Mouse (Mus musculus) limb, embryonic 14.5 days (tissue): Measurements from ENCODE around the gene Six5. TPM values are rescaled to one million over a fixed set of nuclear protein-coding genes. Genes with fewer than 3 reads are reported as not detected.

ENCODE experiments used
- ATAC-seq: fragments of 200-750 bp; cut with Nextera tagmentation; 2 replicates; pipeline ENCODE4 v1.8.0; 2017; ENCODE audit warnings: low read depth, moderate number of reproducible peaks, moderate TSS enrichment; ENCODE audit not compliant: low FRiP score
- DNase-seq: peaks from one replicate; pipeline ENCODE4 v3.0.0-alpha.2; 2015; ENCODE audit warnings: low spot score
- H3K27ac ChIP-seq: fragments of 300-500 bp; sonication (generic); replicated peaks from 2 replicates; pipeline ENCODE4 v1.5.1; 2014; ENCODE audit warnings: low read depth, mild to moderate bottlenecking, low read length, moderate library complexity, mixed read lengths
- H3K27me3 ChIP-seq: fragments of 300-500 bp; sonication (generic); 2 replicates; pipeline ENCODE4 v1.6.1; 2014; ENCODE audit warnings: low read length, mixed read lengths; ENCODE audit not compliant: control insufficient read depth, insufficient read depth
- H3K36me3 ChIP-seq: fragments of 300-500 bp; sonication (generic); 2 replicates; pipeline ENCODE4 v1.6.1; 2014; ENCODE audit warnings: mild to moderate bottlenecking, low read length, moderate library complexity, mixed read lengths; ENCODE audit not compliant: control insufficient read depth, insufficient read depth
- H3K4me1 ChIP-seq: fragments of 300-500 bp; sonication (generic); 2 replicates; pipeline ENCODE4 v1.6.1; 2014; ENCODE audit warnings: antibody characterized with exemption, low read length, mixed read lengths; ENCODE audit not compliant: control insufficient read depth, insufficient read depth
- H3K4me2 ChIP-seq: fragments of 300-500 bp; sonication (generic); replicated peaks from 2 replicates; pipeline ENCODE4 v1.6.1; 2014; ENCODE audit warnings: low read depth, mild to moderate bottlenecking, low read length, moderate library complexity; ENCODE audit not compliant: severe bottlenecking
- H3K4me3 ChIP-seq: fragments of 300-500 bp; sonication (generic); replicated peaks from 2 replicates; pipeline ENCODE4 v1.5.1; 2014; ENCODE audit warnings: low read length
- H3K9ac ChIP-seq: fragments of 300-500 bp; sonication (generic); 2 replicates; pipeline ENCODE4 v1.6.1; 2014; ENCODE audit warnings: mild to moderate bottlenecking, low read depth, low read length, moderate library complexity; ENCODE audit not compliant: severe bottlenecking
- H3K9me3 ChIP-seq: fragments of 300-500 bp; sonication (generic); 2 replicates; pipeline ENCODE4 v1.6.1; 2016; ENCODE audit warnings: low read length; ENCODE audit not compliant: control insufficient read depth
- POLR2A ChIP-seq: fragments of 200-500 bp; IDR thresholded peaks from 2 replicates; pipeline ENCODE4 v1.8.0; 2012; ENCODE audit warnings: inconsistent platforms, mild to moderate bottlenecking, moderate library complexity, borderline replicate concordance; ENCODE audit not compliant: insufficient read depth, insufficient read length; ENCODE audit errors: extremely low read depth
- WGBS: fragments of 180-500 bp; shearing (Covaris S2); extraction: QIAGEN DNeasy Blood & Tissue Kit; methylation state at CpG from one replicate; pipeline ENCODE4 v1.1.7; 2014; 5-methylcytosine and 5-hydroxymethylcytosine counted together
- polyA plus RNA-seq, 2 experiments: library from polyadenylated mRNA; depleted of rRNA in 1 of 2; stranded (reverse) in 1 of 2; unstranded in 1 of 2; fragments of >200 nt; fragmentation: Nextera tagmentation in 1 of 2; extraction: Ambion mirVana in 1 of 2; gene quantifications; 2 replicates each; pipeline versions ENCODE4 v1.2.1 to v1.2.3; 2012 to 2014

Six5 gene
- polyA plus RNA-seq, 2 experiments = 19.1 to 103 TPM

DNA sequence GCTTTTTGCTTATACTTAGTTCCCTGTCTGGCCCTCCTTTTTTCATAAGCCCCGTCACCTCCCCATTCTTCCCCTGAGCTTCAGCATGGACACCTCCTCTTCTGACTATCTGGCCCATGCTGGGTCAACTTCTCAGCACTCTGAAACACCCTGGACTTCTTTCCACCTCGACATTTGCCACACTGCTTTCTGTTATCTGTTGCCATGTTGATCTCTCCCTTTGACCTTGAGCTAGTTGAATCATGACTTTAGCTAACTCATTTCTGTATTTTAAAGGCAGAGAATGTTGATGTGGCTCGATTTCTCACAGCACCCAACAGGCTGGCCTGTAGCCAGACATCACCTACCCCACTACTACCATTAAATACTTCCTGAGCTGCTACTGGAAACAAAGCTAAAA lies 13.0 kb downstream of the Six5 start:
- DNase-seq (no peak), ATAC-seq (no peak)
- WGBS = 55% methylated on average over 3 of the region's 3 CpGs
- Histone ChIP-seq H3K4me1 (no peaks in the 10 kb centered on the region), H3K4me3 (no peak overlapping the region), H3K9ac (no peak overlapping the region), H3K9me3 (no peaks in the 10 kb centered on the region), H3K36me3 (no peaks in the 10 kb centered on the region), H3K4me2 (no peak overlapping the region), H3K27me3 (no peaks in the 10 kb centered on the region), H3K27ac (no peak overlapping the region)
- no peak for TF ChIP-seq POLR2A

DNA sequence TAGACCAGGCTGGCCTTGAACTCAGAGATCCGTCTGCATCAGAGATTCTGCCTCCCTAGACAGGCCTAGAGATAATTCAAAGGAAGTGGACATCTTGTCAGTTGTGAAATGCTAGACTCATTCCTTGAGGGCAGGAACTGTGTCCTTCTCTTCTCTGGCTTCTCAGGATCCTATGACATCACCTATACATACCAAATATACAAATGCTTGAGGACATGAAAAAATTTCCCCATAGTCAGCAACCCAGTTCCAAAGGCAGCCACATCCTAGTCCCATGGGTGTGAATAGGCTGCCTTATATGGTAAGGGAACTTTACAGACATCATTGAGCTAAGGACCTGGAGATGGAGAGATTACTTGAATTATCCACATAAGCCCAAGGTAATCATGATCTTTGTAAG lies 15.2 kb downstream of the Six5 start:
- no peak for DNase-seq
- Histone ChIP-seq H3K27ac (no peak overlapping the region), H3K27me3 (no peaks in the 10 kb centered on the region), H3K4me1 (no peaks in the 10 kb centered on the region), H3K9ac (no peak overlapping the region), H3K4me2 (no peak overlapping the region), H3K9me3 (no peaks in the 10 kb centered on the region), H3K36me3 (no peaks in the 10 kb centered on the region), H3K4me3 (no peak overlapping the region)
- ATAC-seq = no peak
- 80% methylated on average over 1 of the region's 1 CpGs for WGBS
- TF ChIP-seq POLR2A = no peak

DNA sequence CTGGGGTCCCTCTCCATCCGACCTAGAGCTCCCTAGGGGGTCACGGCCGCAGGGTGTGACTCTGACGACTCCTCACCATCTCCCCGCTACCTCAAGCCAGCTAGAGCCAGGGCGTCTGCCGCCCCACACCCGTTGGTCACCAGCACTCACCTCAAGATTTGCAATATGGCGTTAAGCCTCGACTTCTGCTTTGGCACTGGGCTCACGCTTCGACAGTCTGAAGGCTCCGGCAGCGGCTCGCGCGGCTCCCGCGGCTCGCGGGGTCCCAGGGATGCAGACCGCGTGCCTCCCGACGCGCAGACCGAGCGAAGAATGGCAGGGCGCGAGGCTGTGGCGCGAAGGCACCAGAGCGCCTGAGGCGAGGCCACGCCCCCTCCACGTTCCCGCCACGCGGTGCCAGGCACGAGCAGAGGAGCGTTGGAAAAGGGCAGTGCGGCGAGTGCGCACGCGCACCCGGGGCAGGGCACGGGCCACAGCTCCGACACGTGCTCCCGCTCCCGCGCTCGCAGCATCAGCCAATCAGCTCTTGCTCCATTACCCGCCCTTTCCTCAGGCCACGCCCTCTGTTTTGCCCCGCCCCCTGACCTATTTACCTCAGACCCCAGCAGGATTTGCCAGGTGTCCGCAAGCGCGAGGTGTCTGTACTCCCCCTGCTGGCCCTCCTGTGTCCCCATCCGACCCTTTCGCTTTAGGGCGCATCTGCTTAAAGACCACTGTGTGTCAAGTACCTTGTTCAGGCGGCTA lies 23.8 kb downstream of the Six5 start, which contains the start of gene Gm4969:
Gene Gm4969 (minus strand): TSS at position 341 of the 744 bp plus-strand sequence.
- Histone ChIP-seq H3K36me3 (no peaks in the 10 kb centered on the region), H3K4me1 (peaks cover 12% of the 10 kb centered on the region), H3K27ac (no peak within 1 kb of the TSS), H3K4me2 (peak within 1 kb of the TSS; percentile 39), H3K27me3 (no peaks in the 10 kb centered on the region), H3K9me3 (0 out of 2 replicates have a peak, but pooled peaks cover 4% of the 10 kb centered on the region), H3K4me3 (peak within 1 kb of the TSS; percentile 26), H3K9ac (peak within 1 kb of the TSS; percentile 8; the same call in 1 of the 2 replicates)
- no peak for TF ChIP-seq POLR2A
- DNase-seq (peak; percentile 41), ATAC-seq (peak; percentile 18; the same call in 1 of the 2 replicates)
- WGBS = 24% methylated on average over 49 of the region's 64 CpGs

DNA sequence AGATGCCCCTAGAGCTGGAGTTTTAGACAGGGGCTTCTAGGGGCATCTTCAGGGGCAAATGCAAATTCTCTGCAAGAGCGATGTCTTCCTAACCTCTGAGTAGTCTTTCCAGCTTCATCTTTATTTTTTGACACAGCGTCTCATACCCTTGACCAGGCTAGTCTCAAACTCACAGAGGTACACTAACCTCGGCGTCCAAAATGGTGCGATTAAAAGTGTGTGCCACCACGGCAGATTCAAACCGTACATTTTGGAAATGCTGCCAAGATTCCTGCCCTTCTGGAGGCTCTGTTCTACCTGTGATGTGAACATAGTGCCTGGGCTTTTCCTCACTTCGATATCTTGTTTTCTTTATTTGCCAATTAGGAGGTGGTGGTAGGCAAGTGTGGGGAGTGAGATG lies 24.7 kb downstream of the Six5 start:
- peak overlapping the region; percentile 76; the same call in 1 of the 2 replicates for H3K4me3 ChIP-seq
- H3K4me2 ChIP-seq = no peak overlapping the region
- no peaks in the 10 kb centered on the region for H3K36me3 ChIP-seq
- WGBS = 94% methylated on average over 8 of the region's 8 CpGs
- H3K27ac ChIP-seq = no peak overlapping the region
- TF ChIP-seq POLR2A = no peak
- ATAC-seq (no peak; the same call in 1 of the 2 replicates), DNase-seq (no peak)
- H3K4me1 ChIP-seq = peaks cover 12% of the 10 kb centered on the region
- no peak overlapping the region for H3K9ac ChIP-seq
- H3K27me3 ChIP-seq = no peaks in the 10 kb centered on the region
- H3K9me3 ChIP-seq = 0 out of 2 replicates have a peak, but pooled peaks cover 4% of the 10 kb centered on the region

DNA sequence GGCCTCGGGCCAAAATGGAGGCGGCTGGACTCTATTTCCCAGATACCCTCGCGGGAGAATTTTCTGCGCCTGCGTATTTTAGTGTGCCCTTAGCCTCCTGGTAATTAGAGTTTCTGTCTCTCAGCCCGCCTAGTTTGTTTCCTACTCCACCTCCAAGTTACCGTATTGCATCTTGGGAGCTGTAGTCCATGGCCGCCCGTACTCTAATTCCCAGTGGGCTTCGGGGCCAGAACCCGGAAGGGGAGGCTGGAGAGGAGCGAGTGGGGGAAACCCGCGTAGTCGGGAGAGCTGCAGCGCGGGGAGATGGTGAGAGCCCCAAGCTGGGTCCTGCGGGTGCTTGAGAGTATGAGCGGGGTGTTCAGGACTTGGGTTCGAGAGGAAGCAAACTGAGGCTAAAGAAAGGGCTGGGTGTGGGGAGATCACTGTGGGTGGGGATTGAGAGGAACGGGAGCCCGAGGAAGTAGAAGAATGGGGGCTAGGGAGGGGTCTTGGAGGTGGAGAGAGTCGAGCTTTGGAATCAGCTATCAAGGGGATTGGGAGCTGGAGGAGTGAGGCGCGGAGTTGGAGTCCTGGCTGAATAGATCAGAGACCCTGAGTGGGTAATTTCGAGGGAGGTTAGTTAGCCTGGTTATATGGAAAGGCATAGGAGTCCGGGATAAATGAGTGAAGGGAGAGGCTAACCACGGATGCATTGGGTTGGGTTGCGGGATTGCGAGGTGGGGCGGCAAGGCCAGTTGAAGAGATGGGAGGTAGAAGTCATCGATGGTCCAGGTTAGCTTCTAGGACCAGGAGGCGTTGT lies 25.4 kb downstream of the Six5 start, which contains the start of gene Fbxo46:
Gene Fbxo46 (plus strand): TSS at position 229 of the 799 bp plus-strand sequence.
- H3K27ac ChIP-seq = no peak within 1 kb of the TSS
- peak; percentile 92; the same call in 1 of the 2 replicates for TF ChIP-seq POLR2A

More for the DNA sequence above, 25.4 kb downstream of the Six5 start, which contains the start of gene Fbxo46:
- H3K9me3 ChIP-seq = 0 out of 2 replicates have a peak, but pooled peaks cover 4% of the 10 kb centered on the region
- H3K9ac ChIP-seq = peak within 1 kb of the TSS; percentile 66
- H3K4me3 ChIP-seq = peak within 1 kb of the TSS; percentile 76
- H3K4me1 ChIP-seq = peaks cover 12% of the 10 kb centered on the region
- peak within 1 kb of the TSS; percentile 90 for H3K4me2 ChIP-seq
- H3K27me3 ChIP-seq = no peaks in the 10 kb centered on the region
- H3K36me3 ChIP-seq = no peaks in the 10 kb centered on the region
- DNase-seq (peak; percentile 99), ATAC-seq (peak; percentile 96)
- 3% methylated on average over 34 of the region's 34 CpGs for WGBS
